Mouse (Mus musculus) retina, embryonic 14.5 days (tissue): ENCODE data around the gene Aire.
A peak's percentile ranks its signal among the peaks of the same experiment; 100 is the strongest.

Experiments
- DNase-seq: peaks from one replicate; pipeline ENCODE4 v3.0.0-alpha.2; 2015; ENCODE audit warnings: low spot score

Aire gene

DNA sequence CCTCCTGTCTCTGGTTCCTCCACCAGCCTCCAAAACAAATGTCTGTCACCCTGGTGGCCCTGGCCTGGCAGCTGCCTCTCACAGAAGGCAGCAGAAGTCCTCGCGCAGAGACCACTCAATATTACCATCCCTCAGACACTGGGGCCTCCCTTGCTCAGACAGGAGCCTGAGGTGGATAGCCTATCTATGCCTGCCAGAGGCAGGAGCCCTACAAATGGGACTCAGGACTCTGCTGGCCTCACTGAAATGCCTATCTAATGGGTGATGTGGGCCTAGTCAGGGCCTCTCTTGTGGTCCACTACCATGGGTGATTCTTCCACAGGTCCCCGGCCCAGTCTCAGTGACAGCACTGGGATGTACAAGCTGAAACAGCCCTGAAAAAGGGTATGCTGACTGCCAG is 35.2 kb downstream of the Aire start:
- no peak for DNase-seq

GRCm38 (mm10) chr10:78007203-78007602 is 36.2 kb downstream of the Aire start:
- DNase-seq, result no peak

DNA sequence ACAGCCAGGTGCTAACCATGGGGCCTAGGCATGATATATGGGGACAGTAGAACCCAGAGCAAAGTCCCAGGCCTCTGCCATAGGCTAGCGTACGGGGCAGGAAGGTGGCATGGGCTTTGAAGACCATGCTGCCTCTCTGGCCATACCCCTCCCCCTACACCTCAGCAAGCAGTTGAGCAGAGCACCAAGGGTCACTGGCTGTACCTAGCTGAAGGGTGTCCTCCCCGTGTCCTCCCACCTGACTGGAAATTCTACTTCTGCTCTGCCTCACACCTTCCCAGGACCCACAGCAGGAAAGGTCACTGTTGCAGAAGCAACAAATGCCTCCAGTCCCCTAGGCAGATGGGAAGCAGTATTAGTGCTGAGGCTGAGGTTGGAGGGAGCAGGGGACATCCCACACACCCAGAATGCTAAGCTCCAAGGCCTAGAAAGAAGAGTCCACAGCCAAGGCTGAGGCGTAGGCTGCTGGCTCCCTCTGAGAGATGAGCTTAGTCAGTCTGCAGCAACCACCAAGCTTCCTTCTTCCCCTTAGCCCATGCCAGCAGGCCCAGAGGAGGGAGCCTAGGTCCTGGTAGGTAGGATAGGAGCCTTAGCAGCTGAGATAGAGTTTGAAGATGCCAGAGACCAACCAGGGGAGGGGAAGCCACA is 37.5 kb downstream of the Aire start:
- DNase-seq, result no peak

DNA sequence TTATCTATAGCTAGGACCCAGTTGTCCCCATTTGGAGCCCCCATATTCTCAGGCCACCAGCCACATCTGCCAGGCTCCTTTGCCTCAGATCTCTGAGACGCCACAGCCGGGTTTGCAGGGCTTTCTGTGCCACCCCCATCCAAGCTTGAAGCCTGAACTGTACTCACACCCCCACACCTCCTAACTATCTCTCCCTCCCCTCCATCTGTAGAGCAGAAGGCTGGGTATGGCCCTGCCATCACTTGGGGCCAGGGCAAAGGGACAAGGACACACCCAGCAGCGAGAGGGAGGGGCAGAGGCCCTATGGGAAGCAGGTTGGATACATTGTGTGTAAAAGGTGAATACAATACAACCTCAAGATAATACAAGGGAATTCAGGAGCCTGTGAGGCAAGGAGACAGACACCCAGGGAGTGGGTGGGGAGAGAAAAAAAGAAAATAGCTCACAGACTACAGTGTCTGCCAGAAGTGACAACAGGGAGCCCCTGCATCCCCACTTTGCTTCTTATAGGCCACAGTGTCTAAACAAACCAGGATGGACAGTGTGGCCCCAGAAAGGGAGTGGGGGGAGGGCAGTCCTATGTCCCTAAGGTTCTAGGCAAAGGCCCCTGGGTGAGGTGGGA is 38.8 kb downstream of the Aire start:
- DNase-seq, result no peak

DNA sequence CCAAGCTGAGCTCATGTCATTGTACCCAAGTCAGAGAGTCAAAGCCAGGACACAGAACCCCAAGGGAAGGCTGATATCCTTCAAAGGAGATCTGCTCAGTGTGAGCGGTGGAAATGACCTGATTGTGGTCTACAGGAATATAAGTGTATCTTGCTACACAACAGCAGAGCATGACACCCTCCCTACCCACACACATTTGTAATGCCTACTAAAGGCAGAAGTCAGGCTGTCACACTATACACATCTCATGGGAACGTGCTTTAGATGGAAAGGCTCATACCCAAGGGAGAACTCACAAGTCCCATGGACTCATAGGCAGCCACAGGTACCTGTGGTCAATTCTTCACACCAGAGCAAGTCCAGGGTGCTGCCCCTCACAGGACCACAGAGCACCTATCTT is 41.1 kb downstream of the Aire start:
- DNase-seq, result no peak

DNA sequence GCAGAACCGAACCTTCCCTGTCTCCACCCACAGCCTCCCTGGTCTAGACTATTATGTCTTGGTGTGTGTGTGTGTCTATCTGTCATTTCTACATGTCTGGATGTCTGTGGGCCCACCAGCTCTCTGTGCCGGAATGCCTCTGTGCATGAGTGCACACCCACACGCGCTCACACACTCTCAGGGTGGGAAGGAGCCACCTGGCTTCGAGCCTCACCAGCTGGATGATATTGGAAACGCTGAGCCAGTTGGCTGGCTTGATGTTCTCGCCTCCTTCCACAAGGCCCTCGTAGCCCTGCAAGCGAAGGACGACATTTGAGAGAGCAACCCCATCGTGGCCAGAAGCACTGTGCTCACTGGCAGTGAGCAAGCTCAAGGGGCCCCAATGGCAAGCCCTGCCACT is 41.6 kb downstream of the Aire start:
- DNase-seq, result no peak

GRCm38 (mm10) chr10:78000200-78000599 is 43.2 kb downstream of the Aire start:
- DNase-seq, result no peak

DNA sequence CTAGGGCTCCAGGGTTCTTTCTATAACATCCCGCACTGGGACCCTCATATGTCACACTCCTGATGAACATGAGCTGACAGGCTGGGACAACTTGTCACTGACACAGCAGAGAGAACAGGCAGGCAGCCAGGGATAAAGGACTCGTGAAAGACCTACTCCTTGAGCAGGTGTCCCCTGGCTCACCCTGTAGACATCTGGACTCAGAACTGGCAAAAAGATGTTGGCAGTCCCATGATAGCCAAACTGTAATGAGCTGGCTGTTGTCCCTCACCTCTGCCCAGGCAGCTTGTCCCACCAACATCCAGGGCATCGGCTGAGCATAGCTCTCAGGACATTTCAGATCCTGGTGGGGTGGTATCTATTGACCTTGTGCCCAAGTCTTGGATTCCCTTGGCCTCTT is 47.8 kb downstream of the Aire start:
- no peak for DNase-seq

GRCm38 (mm10) chr10:77985775-77986174 is 57.6 kb downstream of the Aire start:
- DNase-seq, result no peak

- DNase-seq, result peak; percentile 90
These were observed 58.8 kb downstream of the Aire start for GRCm38 (mm10) chr10:77984660-77985059.
